Mouse (Mus musculus) granulocyte monocyte progenitor cell, adult 5-6 weeks (primary cell): ENCODE results near the gene Bpi. TPM values are rescaled to one million over a fixed set of nuclear protein-coding genes. Genes with fewer than 3 reads are reported as not detected.

ENCODE experiments used
- ATAC-seq: replicated peaks from 2 replicates; pipeline ENCODE4 v1.8.0; 2016; ENCODE audit warnings: mild to moderate bottlenecking, moderate TSS enrichment, inconsistent platforms; ENCODE audit not compliant: poor library complexity, severe bottlenecking
- total RNA-seq, 2 experiments: library from RNA; stranded (forward) in 1 of 2; stranded (reverse) in 1 of 2; fragments of 200-712, 200-1000 nt in 1 of 2; fragments of >200 nt in 1 of 2; fragmentation: Nextera tagmentation in 1 of 2; gene quantifications; 2 replicates each; pipeline ENCODE4 v1.2.3; 2014 to 2017

The Bpi gene
- total RNA-seq, 2 experiments from 2014 or later: not detected

DNA sequence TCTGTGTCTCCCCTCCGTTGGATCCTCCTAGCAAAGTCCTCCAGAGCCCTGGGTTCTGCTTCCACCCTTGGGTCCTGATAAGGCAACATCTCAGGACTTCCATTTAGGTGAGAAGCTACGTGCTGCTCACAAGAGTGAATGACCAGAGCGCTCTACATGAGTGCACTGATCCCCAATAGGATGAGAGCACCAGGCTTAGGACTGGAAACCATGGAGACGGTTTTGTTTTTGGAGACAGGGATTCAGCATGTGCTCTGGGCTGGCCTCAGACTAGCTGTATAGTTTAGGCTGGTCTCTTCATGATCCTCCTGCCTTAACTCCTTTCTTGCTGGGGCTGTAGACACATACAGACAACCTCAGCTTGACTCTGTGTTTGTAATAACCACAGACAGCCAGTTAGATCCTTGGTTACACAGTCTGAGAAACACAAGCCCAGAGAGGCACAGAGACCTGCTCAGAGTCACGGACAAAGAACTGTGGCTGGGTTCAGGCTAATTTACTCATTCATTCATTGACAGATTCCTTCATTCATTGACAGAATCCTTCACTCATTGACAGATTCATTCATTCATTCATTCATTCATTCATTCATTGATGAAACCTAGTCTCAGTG is 16.7 kb upstream of the Bpi start:
- ATAC-seq: no peak

DNA sequence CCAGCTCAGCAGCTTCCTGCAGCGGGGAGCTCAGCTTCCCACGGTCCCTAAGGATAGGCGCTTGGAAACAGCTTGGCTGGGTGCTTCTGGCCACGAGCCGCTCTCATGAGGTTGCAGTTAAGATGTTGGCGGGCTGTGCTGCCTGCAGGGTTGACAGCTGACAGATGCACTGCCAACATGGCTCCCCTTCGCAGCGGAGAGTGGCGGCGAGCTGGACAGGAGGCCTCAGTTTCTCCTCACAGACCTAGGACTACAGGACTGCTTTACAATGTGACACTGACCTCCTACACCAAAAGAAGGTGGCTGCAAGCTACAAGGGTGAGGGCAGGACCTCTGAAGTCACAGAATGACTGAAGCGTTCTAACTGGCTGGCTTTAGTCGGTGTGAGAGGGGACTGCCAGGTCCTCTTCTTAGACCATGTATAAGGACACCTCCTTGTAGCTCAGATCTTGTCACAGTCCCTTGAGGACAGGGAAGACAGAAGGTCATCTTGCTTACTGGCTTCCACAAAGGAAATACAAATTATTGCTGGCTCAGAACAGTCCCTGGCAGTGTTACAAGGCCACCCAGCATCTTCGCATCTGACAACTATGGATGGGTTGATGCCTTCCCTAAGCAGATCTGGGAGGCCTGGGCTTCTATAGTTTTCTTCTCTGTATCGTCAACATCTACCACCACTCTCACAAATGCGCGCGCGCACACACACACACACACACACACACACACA is 15.6 kb upstream of the Bpi start:
- ATAC-seq: no peak

DNA sequence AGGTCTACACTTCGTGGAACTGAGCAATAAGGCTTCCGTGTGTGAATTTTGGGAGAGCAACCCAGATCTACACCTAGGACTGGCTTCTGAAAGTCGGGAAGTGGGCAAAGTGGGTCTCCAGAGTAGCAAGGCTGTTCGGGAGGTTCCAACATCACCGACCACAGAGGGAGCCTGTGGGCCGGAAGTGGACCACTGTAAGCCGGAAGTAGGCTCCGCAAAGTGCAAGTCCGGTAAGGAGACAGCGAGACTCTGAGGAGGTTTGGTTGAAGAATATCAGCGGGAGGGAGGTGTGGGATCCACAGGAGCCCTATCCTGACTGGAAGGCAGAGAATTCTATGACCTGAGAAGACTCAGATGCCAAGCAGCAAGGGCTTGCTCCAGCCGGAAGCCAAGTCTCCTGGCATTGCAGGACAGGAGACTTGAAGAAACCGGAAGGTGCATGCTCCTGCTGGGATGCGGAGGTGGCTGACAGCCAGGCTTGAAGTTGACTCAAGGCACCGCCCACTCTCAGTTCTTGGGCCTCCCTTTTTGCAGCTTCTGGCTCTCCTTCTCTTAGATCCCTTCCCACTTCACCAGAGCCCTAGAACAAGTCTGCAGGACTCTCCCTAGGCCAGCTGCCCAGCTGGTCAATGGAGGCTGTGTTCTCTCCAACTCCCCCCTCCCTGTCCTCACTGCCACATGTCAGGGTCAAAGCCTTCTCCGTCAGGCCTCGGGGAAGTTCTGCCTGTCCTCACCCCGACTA is 14.6 kb upstream of the Bpi start:
- no peak for ATAC-seq

DNA sequence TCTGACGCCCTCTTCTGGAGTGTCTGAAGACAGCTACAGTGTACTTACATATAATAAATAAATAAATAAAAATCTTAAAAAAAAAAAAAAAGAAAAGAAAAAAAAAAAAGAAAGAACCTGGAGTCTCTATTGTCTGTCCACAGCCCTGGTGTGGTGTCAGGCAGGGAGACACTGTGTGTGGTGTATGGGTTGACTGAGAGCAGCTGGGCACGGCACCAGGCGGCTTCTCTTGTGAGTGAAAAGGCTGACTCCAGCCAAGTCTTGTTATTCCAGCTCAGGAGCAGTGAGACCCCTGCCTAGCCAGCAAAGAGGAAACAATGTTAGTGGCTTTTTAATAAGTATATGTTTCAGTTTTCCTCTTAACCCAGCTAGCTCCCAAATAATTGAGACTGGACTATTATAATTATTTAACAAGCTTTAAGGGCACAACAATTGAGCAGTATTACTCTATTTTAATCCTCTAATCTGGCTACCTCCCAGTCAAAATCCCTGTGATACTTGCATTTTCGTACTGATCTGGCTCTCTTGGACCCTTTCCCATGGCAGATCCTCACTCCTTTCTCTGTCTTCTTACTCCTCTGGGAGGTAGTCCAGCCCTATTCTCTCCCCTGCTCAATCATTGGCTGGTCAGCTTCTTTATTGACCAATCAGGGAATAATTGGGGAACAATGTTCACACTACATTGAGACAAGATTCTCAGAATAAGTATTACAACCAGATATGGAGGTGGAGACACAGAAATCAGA is 12.6 kb upstream of the Bpi start:
- ATAC-seq: no peak

DNA sequence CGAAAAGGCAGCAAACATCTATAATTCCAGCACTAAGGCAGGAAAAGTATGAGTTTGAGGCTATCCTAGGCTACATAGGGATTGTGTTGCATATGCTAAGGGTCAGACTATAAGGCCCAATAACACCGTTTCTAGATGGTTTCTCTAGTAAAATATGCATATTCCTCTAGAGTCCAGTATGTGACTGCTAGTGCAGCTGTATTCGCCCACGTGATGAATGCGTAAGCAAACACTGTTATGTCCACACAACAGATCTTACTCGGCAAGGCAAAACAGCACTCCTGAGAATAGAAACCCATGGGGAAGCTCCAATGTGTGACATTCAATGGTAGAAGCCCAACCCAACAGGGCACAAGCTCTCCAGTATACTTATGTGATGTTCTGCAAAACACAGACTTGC is 10.0 kb upstream of the Bpi start:
- no peak for ATAC-seq

DNA sequence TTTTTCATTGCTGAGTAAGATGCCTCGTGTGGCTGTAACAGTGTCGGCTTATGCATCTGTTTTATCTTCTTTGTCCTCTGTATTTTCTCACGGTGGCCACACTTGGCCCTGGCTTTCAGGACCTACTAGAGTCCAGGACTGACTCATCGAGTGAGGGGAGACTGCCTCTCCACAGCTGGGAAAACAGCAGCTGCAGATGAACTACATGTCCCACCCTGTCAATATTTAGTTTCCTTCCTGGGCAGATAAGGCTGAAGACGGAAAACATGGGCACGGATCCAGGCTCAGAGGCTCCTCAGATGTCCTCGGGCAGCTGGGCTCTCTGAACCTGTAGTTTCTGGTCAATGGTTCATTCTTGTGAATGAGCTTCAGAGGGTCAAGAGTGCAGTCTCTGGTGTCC is 9.6 kb upstream of the Bpi start:
- ATAC-seq: no peak

DNA sequence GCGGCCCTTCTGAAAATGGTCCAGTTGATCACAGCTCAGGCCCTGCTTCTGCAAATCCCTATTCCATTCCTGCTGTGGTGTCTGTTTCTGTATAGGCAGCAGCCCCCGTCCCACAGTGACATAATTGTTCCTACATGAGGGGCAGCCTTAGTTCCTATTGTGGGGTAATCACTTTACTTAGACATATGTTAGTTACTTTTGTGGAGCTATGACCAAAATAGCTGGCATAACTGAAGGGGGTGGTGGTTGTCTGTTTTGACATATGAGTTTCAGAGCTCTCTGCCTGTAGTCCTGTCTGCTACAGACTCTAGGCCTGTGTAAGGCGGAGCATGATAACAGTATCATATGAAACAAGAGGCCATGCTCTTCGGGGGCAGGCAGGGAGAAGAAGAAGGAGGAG is 7.3 kb upstream of the Bpi start:
- no peak for ATAC-seq

DNA sequence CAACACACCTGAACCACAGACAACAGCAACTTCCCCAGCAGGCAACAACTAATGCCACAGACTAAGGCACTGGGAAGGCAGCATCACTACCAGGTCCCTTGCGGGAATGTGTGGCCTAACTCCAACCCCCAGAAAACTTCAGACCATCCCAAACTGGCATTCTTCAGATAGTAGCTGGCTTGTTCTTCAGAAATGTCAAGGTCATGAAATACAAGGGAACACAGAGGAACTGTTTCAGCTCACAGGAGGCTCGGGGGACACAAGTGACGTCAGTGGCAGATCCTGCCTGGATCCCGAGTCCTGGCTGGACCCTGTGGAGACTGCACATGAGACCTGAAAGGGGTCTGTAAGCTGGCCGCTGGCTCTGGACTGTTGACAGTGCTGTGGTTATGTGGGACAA is 4.1 kb upstream of the Bpi start:
- no peak for ATAC-seq

DNA sequence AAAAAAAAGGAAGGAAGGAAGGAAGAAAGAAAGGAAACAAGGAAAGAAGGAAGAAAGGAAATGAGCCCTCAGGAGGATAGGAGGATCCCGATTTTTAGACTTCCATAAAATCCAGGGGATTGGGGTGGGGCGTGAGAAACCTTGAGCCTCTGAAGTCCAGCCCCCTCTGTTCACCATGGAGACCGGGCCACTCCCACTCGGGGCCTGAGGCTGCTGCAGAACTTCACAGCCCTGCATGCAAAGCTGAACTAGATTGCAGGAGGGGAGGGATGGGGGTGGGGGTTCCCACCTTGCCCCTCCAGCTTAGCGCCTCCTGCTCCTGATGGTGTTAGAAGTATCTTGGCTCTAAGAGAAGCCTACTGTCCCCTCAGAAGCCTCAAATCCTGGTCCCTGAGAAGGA is 1.0 kb upstream of the Bpi start:
- no peak for ATAC-seq

DNA sequence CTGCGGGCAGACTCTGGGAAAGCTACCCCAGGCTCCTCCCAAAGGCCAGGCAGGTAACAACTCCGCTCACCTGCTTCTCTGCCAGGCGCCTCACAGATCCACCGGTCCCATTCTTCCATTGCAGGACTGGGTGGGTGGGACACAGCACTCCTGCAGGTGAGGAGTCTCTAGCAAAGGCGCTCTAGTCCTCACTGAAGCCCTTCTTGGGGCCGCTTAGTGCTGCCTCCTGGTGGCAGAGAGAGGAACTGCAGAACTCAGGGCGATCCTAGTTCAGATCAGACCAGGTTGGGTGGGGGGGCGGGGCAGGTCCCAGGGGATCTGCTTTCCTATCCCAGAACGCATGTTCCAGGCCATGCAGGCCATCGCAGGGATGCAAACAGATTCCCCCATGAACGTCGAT is 887 bp downstream of the Bpi start:
- peak; percentile 65 for ATAC-seq

DNA sequence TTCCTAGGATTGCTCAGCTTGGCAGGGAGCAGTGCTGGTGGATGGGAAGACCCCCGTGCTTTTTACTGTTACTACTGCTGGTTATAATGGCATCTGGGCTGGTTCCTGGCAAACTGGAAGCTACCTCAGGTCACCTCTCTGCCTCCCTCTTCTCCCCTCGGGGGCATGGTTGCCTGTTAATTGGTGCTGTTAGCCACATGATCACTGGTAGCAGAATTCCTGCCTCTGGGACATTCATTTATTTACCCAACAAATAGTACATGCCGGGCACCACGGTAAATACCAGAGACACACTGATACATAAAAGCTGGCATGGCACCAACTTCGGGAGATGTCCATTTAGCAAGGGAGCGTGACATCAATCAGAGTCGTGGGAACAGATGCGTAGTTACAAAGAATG is 1.6 kb downstream of the Bpi start:
- ATAC-seq: no peak

DNA sequence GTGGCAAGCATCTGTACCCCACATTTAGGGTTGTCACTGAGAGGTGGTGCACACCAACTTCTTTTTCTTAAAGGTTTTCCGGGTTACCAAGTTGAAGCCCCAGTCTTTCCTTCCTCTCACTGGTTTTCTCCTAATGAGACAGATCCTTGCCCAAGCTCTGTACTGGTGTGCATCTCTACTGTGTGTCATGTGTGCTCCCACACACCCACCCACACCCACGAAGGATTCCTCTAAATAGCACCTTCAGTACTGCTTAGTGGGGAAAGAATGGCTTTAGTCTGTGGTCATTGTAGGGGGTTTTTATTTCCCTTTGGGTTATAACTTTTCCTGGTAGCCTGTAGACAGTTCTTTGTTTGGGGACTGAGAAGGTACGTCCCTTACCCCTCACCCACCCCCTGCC is 7.0 kb downstream of the Bpi start:
- ATAC-seq: no peak

DNA sequence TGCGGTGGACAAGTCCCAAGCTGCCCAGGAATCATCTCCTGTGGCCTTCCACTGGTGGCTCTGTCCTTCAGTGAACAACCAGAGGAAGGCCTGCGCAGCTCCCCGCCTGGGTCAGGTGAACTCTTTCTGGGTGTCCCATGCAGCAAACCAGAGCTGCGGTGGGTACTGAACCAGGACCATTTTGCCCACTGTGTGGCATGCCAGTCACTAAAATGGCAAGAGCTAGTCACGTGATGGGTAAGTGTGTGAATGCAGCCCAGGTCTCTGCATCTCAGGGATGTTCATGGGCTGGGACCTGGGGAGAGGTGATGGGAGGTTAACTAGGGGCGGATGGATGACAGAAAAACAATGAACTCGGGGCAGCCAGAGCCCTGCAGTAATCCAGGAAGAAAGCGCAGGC is 12.1 kb downstream of the Bpi start:
- ATAC-seq: no peak

DNA sequence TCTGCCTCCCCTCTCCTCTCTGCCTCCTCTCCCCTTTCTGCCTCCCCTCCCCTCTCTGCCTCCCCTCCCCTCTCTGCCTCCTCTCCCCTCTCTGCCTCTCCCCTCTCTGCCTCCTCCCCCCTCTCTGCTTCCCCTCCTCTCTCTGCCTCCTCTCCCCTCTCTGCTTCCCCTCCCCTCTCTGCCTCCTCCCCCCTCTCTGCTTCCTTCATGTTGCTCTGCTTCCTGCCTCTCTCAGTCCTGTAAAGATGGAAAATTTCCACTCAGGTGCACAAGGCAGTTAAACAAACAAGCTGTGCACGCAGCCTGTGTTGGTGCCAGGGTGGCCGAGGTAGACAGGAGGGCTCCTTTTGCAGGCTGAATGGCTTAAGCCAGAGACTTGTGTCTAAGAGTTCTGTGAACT is 15.8 kb downstream of the Bpi start:
- ATAC-seq: no peak; the same call in 1 of the 2 replicates

DNA sequence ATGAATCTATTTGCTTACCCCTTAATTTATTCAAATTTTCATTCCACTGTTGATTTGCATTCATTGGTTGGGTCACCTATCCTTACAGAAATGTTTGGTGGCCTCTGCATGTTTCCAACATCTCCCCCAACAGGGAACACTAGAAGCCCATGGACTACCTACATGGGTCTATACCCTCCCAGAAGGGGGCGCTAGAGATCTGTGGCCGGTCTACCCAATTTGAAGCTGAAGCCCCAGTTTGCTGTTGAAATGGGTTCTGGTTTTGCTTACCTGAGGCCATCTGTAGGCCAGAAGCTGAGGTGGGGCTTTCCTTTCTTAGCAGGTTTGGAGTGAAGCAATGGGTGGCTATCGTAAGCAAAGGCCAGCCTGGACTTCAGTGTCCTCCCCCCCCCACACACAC is 17.5 kb downstream of the Bpi start:
- no peak for ATAC-seq

DNA sequence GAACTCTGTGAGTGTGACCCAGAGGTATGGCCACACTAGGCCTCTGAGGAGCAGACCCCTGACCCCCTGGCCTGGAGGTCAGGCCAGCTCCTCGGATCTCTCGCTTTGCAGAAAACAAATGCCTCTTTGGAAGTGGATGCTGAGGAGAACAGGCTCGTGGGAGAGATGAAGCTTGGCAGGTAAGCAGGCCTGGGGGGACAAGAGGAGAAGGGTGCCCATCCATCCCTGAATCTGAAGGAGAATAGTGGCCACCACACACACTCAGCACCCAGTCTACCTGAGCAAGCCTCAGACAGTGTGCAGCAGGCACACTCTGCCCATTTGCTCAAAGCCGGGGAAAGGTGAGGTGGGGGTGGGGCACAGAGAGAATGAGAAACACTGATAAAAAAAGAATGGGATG is 17.9 kb downstream of the Bpi start:
- ATAC-seq: no peak

DNA sequence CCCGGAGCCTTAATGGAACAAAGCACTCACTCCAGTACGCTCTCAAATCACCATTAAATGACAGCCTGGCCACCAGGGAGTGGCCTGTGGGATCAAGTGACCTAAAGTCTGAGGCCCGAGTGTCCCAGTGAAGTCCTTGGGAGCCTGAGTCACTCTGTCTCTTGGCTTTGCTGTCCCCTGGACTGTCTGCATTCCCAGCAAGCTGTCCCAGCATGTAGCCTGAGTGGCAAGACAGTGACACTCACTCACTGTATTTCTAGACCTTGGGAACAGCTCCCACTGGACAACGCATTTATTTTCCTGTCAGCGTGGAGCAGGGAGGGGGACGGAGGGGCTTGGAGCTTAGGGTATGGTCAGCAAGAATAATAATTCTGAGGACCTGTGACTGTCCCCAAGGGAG is 18.6 kb downstream of the Bpi start:
- ATAC-seq: no peak

DNA sequence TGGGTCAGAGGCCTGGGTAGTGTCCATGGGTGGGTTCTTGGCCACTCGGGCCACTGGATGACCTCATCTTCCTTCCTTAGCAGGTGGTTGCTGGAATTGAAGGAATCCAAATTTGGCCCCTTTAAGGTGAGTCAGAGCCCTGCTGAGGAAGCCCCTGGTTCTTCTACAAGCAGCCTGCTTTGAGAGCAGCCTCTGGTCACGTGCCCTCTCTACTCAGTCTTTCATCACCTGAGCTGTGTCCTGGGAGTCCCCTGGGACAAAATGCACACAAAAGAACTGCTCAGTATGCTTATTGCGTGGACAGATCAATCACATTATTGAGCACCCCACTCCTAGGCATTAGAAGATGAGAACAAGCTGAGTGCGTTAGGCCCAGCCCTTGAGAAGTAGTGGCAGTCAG is 19.0 kb downstream of the Bpi start:
- no peak for ATAC-seq

DNA sequence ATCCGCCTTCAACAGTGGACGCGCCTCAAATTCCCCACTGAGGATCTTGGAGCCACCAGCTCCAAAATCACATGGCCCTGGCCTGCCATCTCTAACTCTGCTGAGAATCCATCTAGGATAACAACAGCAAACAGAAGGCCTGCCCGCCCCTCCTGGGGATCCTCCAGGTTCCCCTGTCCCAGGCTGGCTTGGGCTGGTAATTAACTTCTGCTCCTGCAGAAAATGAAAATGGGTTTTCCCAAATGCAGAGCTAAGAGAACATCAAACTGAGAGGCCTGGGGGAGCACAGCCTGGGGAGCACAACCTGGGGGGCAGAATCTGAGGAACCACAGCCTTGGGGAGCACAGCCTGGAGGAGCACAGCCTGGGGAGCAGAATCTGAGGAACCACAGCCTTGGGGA is 21.8 kb downstream of the Bpi start:
- ATAC-seq: no peak

DNA sequence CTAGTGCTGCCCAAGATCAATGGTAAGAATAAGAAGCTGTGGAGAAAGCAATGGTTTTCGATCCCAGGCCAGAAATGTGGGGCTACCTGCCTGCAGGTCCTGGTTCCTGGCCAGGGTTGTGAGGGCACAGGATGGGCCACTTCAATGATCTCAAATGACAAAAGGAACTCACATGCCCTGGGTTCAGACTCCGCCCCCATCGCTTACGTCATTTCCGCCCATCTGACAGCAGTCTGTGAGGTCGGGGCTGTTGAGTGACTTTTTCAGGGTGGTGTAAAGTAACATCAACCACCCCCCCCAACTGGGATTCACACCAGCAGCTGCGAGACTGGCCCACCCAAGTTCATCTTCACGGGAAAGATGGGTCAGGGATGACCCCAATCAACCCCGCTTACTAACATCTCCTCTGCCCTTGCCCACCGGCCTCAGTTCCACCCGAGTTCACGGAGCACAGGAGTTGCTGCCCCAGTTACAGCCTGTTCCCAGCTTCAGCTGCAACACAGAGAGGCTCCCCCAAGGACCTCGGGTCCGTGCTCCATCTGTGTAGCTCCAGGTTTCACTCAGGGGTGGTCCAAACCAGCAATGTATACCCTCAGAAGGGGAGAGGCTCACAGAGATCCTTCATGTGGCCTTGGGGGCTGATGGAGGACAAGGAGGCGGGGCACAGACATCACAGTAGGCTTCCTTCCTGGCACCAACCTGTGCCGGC is 23.8 kb downstream of the Bpi start:
- ATAC-seq: peak; percentile 54
